Mouse (Mus musculus) testis, adult 2 months (tissue): ENCODE measurements around the gene Dot1l.

Source experiments
- CTCF ChIP-seq: fragments of 200-500 bp; IDR thresholded peaks from 2 replicates; pipeline ENCODE4 v1.5.1; 2012; ENCODE audit warnings: low read depth, mild to moderate bottlenecking, inconsistent platforms, low read length, moderate library complexity; ENCODE audit not compliant: control insufficient read depth, insufficient read depth, insufficient replicate concordance
- POLR2A ChIP-seq: fragments of 200-500 bp; IDR thresholded peaks from 2 replicates; pipeline ENCODE4 v1.6.1; 2012; ENCODE audit warnings: low read depth, mild to moderate bottlenecking, inconsistent platforms, low read length, moderate library complexity; ENCODE audit not compliant: control insufficient read depth

GRCm38 (mm10) chr10:80779565-80779964 lies 24.6 kb downstream of the Dot1l start:
- TF ChIP-seq POLR2A (no peak), CTCF (no peak)
